8 mouse cellular contexts compared by ENCODE assay signal in the genomic region with DNA sequence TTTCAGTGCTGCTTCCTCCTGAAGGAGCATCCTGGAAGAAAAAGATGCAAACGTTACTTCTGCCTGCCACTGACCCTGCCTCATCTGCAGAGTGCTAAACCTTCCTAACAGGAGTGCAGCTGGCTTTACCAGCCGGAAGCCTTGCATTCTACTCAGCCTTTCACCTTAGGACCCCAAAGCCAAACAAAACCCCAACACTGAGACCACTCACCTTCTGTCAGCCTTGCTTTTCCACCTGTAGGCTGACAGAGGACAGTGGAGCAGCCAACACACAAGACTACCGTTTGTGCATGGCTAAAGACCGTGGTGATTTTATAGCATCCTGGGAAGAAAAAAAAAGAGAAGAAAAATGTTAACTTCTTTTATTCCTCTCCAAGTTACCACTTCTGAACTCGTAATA. TPM values are rescaled to one million over a fixed set of nuclear protein-coding genes. Genes with fewer than 3 reads are reported as not detected.
DNase-seq lines count a peak whose midpoint lies in the region; ATAC-seq and TF ChIP-seq lines count a peak whose summit lies in the region.

No protein-coding gene starts in this region.

- no peak for DNase-seq in testis, postnatal 14 days (ENCODE audit: low spot score)
- DNase-seq in liver, embryonic 11.5 days (ENCODE audit: low spot score) = no peak
- no peak for DNase-seq in stomach, postnatal 0 days (ENCODE audit: low spot score)
- DNase-seq in urinary bladder, adult 2 months (ENCODE audit: low spot score) = no peak

- ATAC-seq in erythroblast, adult 5-6 weeks (replicated peaks; ENCODE audit: low FRiP score, poor library complexity, severe bottlenecking) = no peak
- no peak for ATAC-seq in liver, embryonic 11.5 days (replicated peaks; ENCODE audit: low FRiP score)
- no peak for ATAC-seq in stomach, postnatal 0 days (ENCODE audit: low FRiP score, low TSS enrichment)
- ATAC-seq in megakaryocyte progenitor cell, adult 5-6 weeks (replicated peaks; ENCODE audit: poor library complexity) = no peak

- 5% methylated on average over 5 of the region's 5 CpGs for WGBS in liver, embryonic 11.5 days
- 3% methylated on average over 5 of the region's 5 CpGs for WGBS in stomach, postnatal 0 days

- H3K4me3 ChIP-seq in erythroblast, embryonic 14.5 days (replicated peaks) = peak overlapping the region; percentile 89
- peak overlapping the region; percentile 82 for H3K4me3 ChIP-seq in testis, adult 2 months (ENCODE audit: control insufficient read depth, low read depth, low read length)
- H3K4me3 ChIP-seq in liver, embryonic 11.5 days (ENCODE audit: low read depth, low read length) = peak overlapping the region; percentile 82
- H3K4me3 ChIP-seq in stomach, postnatal 0 days (ENCODE audit: low read depth, low read length) = peak overlapping the region; percentile 90

- no peak overlapping the region; the same call in 1 of the 2 replicates for H3K27ac ChIP-seq in testis, adult 2 months (ENCODE audit: control insufficient read depth, insufficient read depth, low read depth, low read length)
- peak overlapping the region; percentile 86; the same call in 1 of the 2 replicates for H3K27ac ChIP-seq in liver, embryonic 11.5 days (ENCODE audit: low read depth, low read length)
- no peak overlapping the region for H3K27ac ChIP-seq in stomach, postnatal 0 days (replicated peaks)

- no peaks in the 10 kb centered on the region for H3K27me3 ChIP-seq in erythroblast, embryonic 14.5 days (ENCODE audit: control insufficient read depth)
- H3K27me3 ChIP-seq in testis, adult 2 months (ENCODE audit: control insufficient read depth, insufficient read depth, low read length) = no peaks in the 10 kb centered on the region
- H3K27me3 ChIP-seq in liver, embryonic 11.5 days (replicated peaks; ENCODE audit: control insufficient read depth, insufficient read depth, low read length) = no peaks in the 10 kb centered on the region
- H3K27me3 ChIP-seq in stomach, postnatal 0 days (ENCODE audit: control insufficient read depth, insufficient read depth, low read length) = no peaks in the 10 kb centered on the region

- peak overlapping the region; percentile 82 for H3K4me2 ChIP-seq in liver, embryonic 11.5 days
- peak overlapping the region; percentile 57 for H3K4me2 ChIP-seq in stomach, postnatal 0 days (replicated peaks; ENCODE audit: low read depth)

- no peak for TF ChIP-seq CTCF in testis, adult 2 months (IDR thresholded peaks at IDR 0.05; ENCODE audit: control insufficient read depth, insufficient read depth, insufficient replicate concordance, low read depth, low read length)
- TF ChIP-seq CTCF in stomach, postnatal 0 days (IDR thresholded peaks at IDR 0.05; ENCODE audit: low read depth) = no peak

- H3K36me3 ChIP-seq in erythroblast, embryonic 14.5 days (ENCODE audit: control insufficient read depth) = peaks cover 51% of the 10 kb centered on the region
- peaks cover 1% of the 10 kb centered on the region; the same call in 1 of the 2 replicates for H3K36me3 ChIP-seq in testis, adult 2 months (ENCODE audit: control insufficient read depth, insufficient read depth, low read length)
- H3K36me3 ChIP-seq in liver, embryonic 11.5 days (ENCODE audit: control insufficient read depth, insufficient read depth, low read length) = peaks cover 37% of the 10 kb centered on the region
- peaks cover 6% of the 10 kb centered on the region for H3K36me3 ChIP-seq in stomach, postnatal 0 days (ENCODE audit: control insufficient read depth, insufficient read depth, low read length)

- H3K9ac ChIP-seq in liver, embryonic 11.5 days (ENCODE audit: low read depth, low read length) = peak overlapping the region; percentile 94
- peak overlapping the region; percentile 98 for H3K9ac ChIP-seq in stomach, postnatal 0 days (ENCODE audit: low read length)

- TF ChIP-seq EP300 in stomach, postnatal 0 days (optimal IDR thresholded peaks at IDR 0.05) = no peak

- peaks cover 41% of the 10 kb centered on the region for H3K4me1 ChIP-seq in erythroblast, embryonic 14.5 days (ENCODE audit: control insufficient read depth)
- peaks cover 2% of the 10 kb centered on the region for H3K4me1 ChIP-seq in testis, adult 2 months (ENCODE audit: control insufficient read depth, insufficient read depth, low read length)
- H3K4me1 ChIP-seq in liver, embryonic 11.5 days (replicated peaks; ENCODE audit: control insufficient read depth, insufficient read depth, low read length) = peaks cover 13% of the 10 kb centered on the region
- peaks cover 4% of the 10 kb centered on the region; the same call in 1 of the 2 replicates for H3K4me1 ChIP-seq in stomach, postnatal 0 days (replicated peaks; ENCODE audit: control insufficient read depth, insufficient read depth)

- H3K9me3 ChIP-seq in erythroblast, embryonic 14.5 days (ENCODE audit: control insufficient read depth, low read length) = no peaks in the 10 kb centered on the region
- H3K9me3 ChIP-seq in liver, embryonic 11.5 days (ENCODE audit: control insufficient read depth, low read length) = no peaks in the 10 kb centered on the region
- H3K9me3 ChIP-seq in stomach, postnatal 0 days (ENCODE audit: control insufficient read depth, low read length) = no peaks in the 10 kb centered on the region

- TF ChIP-seq POLR2A in testis, adult 2 months (IDR thresholded peaks at IDR 0.05; ENCODE audit: control insufficient read depth, low read depth, low read length) = no peak

RNA-seq across cellular contexts. Expression of a gene that starts 0.7 kb away (rescaled TPM):
- polyA plus RNA-seq in erythroblast, embryonic 14.5 days (2012) = 25.9 and 30.7 TPM in 2 replicates
- total RNA-seq in erythroblast, adult 5-6 weeks (2015; ENCODE audit: low replicate concordance) = 686 and 1,022 TPM in 2 replicates
- total RNA-seq in erythroblast, adult 5-6 weeks (2017; ENCODE audit: low replicate concordance) = 662 and 738 TPM in 2 replicates
- 962 and 971 TPM in 2 replicates for polyA plus RNA-seq in testis, adult 2 months (2012; rRNA removed)
- polyA plus RNA-seq in liver, embryonic 11.5 days (2014; fragmentation: Nextera tagmentation; extraction: Ambion mirVana) = 1,394 and 1,458 TPM in 2 replicates
- 1,661 and 1,706 TPM in 2 replicates for polyA plus RNA-seq in stomach, postnatal 0 days (2015; fragmentation: Nextera tagmentation; extraction: Ambion mirVana)
- polyA plus RNA-seq in urinary bladder, adult 2 months (2012; rRNA removed) = 4,684 and 6,324 TPM in 2 replicates
- total RNA-seq in megakaryocyte progenitor cell, adult 5-6 weeks (2015) = 3,216 and 3,430 TPM in 2 replicates
- 4,924 and 5,654 TPM in 2 replicates for total RNA-seq in megakaryocyte progenitor cell, adult 5-6 weeks (2017)

RNA-seq across cellular contexts. Expression of a gene that starts 0.8 kb away (rescaled TPM):
- polyA plus RNA-seq in erythroblast, embryonic 14.5 days (2012) = 0.07 and 0.12 TPM in 2 replicates
- 0.77 and 1.5 TPM in 2 replicates for total RNA-seq in erythroblast, adult 5-6 weeks (2015; ENCODE audit: low replicate concordance)
- 0.84 TPM in 1 of 2 replicates, not detected in the other for total RNA-seq in erythroblast, adult 5-6 weeks (2017; ENCODE audit: low replicate concordance)
- 5.6 and 5.9 TPM in 2 replicates for polyA plus RNA-seq in testis, adult 2 months (2012; rRNA removed)
- polyA plus RNA-seq in liver, embryonic 11.5 days (2014; fragmentation: Nextera tagmentation; extraction: Ambion mirVana) = 10.2 and 11.5 TPM in 2 replicates
- polyA plus RNA-seq in stomach, postnatal 0 days (2015; fragmentation: Nextera tagmentation; extraction: Ambion mirVana) = 17.8 and 18.2 TPM in 2 replicates
- polyA plus RNA-seq in urinary bladder, adult 2 months (2012; rRNA removed) = 18.7 and 21.4 TPM in 2 replicates
- total RNA-seq in megakaryocyte progenitor cell, adult 5-6 weeks (2015) = 0.61 and 1.4 TPM in 2 replicates
- total RNA-seq in megakaryocyte progenitor cell, adult 5-6 weeks (2017) = 1.2 and 1.6 TPM in 2 replicates

RNA-seq across cellular contexts. Expression of a gene that starts 18.7 kb away (rescaled TPM):
- 3.9 and 4.3 TPM in 2 replicates for polyA plus RNA-seq in erythroblast, embryonic 14.5 days (2012)
- total RNA-seq in erythroblast, adult 5-6 weeks (2015; ENCODE audit: low replicate concordance) = 23.8 and 26.5 TPM in 2 replicates
- total RNA-seq in erythroblast, adult 5-6 weeks (2017; ENCODE audit: low replicate concordance) = 7.3 and 8.9 TPM in 2 replicates
- polyA plus RNA-seq in testis, adult 2 months (2012; rRNA removed) = 12.2 and 15.4 TPM in 2 replicates
- 97.8 and 100.0 TPM in 2 replicates for polyA plus RNA-seq in liver, embryonic 11.5 days (2014; fragmentation: Nextera tagmentation; extraction: Ambion mirVana)
- polyA plus RNA-seq in stomach, postnatal 0 days (2015; fragmentation: Nextera tagmentation; extraction: Ambion mirVana) = 131 TPM in 2 replicates
- polyA plus RNA-seq in urinary bladder, adult 2 months (2012; rRNA removed) = 64.2 and 81.2 TPM in 2 replicates
- total RNA-seq in megakaryocyte progenitor cell, adult 5-6 weeks (2015) = 91.6 and 102 TPM in 2 replicates
- 43.1 and 48.6 TPM in 2 replicates for total RNA-seq in megakaryocyte progenitor cell, adult 5-6 weeks (2017)

RNA-seq across cellular contexts. Expression of a gene that starts 30.6 kb away (rescaled TPM):
- polyA plus RNA-seq in erythroblast, embryonic 14.5 days (2012) = not detected in 2 replicates
- total RNA-seq in erythroblast, adult 5-6 weeks (2015; ENCODE audit: low replicate concordance) = not detected in 2 replicates
- not detected in 2 replicates for total RNA-seq in erythroblast, adult 5-6 weeks (2017; ENCODE audit: low replicate concordance)
- polyA plus RNA-seq in testis, adult 2 months (2012; rRNA removed) = 305 and 322 TPM in 2 replicates
- polyA plus RNA-seq in liver, embryonic 11.5 days (2014; fragmentation: Nextera tagmentation; extraction: Ambion mirVana) = 0.82 and 2.2 TPM in 2 replicates
- 41.9 TPM in 2 replicates for polyA plus RNA-seq in stomach, postnatal 0 days (2015; fragmentation: Nextera tagmentation; extraction: Ambion mirVana)
- 1.7 and 2.0 TPM in 2 replicates for polyA plus RNA-seq in urinary bladder, adult 2 months (2012; rRNA removed)
- 0.39 TPM in 1 of 2 replicates, not detected in the other for total RNA-seq in megakaryocyte progenitor cell, adult 5-6 weeks (2015)
- total RNA-seq in megakaryocyte progenitor cell, adult 5-6 weeks (2017) = not detected in 2 replicates

RNA-seq across cellular contexts. Expression of a gene that starts 35.2 kb away (rescaled TPM):
- 0.20 and 0.21 TPM in 2 replicates for polyA plus RNA-seq in erythroblast, embryonic 14.5 days (2012)
- total RNA-seq in erythroblast, adult 5-6 weeks (2015; ENCODE audit: low replicate concordance) = 2.5 and 10.6 TPM in 2 replicates
- total RNA-seq in erythroblast, adult 5-6 weeks (2017; ENCODE audit: low replicate concordance) = 8.7 and 9.5 TPM in 2 replicates
- polyA plus RNA-seq in testis, adult 2 months (2012; rRNA removed) = 22.5 and 27.4 TPM in 2 replicates
- 48.7 and 57.5 TPM in 2 replicates for polyA plus RNA-seq in liver, embryonic 11.5 days (2014; fragmentation: Nextera tagmentation; extraction: Ambion mirVana)
- 95.4 and 102 TPM in 2 replicates for polyA plus RNA-seq in stomach, postnatal 0 days (2015; fragmentation: Nextera tagmentation; extraction: Ambion mirVana)
- 55.0 and 79.5 TPM in 2 replicates for polyA plus RNA-seq in urinary bladder, adult 2 months (2012; rRNA removed)
- total RNA-seq in megakaryocyte progenitor cell, adult 5-6 weeks (2015) = 15.6 and 19.5 TPM in 2 replicates
- total RNA-seq in megakaryocyte progenitor cell, adult 5-6 weeks (2017) = 31.4 and 41.2 TPM in 2 replicates

Comparison
In these comparisons a context has a peak if more than half of its experiments do, and no peak if none do; other contexts are left out.
1. RNA of a gene that starts 0.7 kb away (polyA plus RNA-seq): 4,684 to 6,324 TPM in urinary bladder, adult 2 months, 1,661 to 1,706 TPM in stomach, postnatal 0 days, 1,394 to 1,458 TPM in liver, embryonic 11.5 days and 962 to 971 TPM in testis, adult 2 months; 25.9 to 30.7 TPM in erythroblast, embryonic 14.5 days; every median in the first group is over 10 times any median in the second.
2. Peak in every context shown above with its lines, with median percentiles within 50 percentile points of each other: H3K4me3 ChIP-seq.